Mouse (Mus musculus) activated CD4-positive, CD25-positive, alpha-beta regulatory T cell, adult 4 months (primary cell): ENCODE measurements around the gene Traf6. TPM values are rescaled to one million over a fixed set of nuclear protein-coding genes. Genes with fewer than 3 reads are reported as not detected.

Experiments used
- polyA plus RNA-seq, 2 experiments: library from polyadenylated mRNA; unstranded; fragments of 100-300 nt; shearing (Covaris generic); gene quantifications; one replicate each; pipeline ENCODE4 v1.2.1; 2017

Traf6 gene
- polyA plus RNA-seq, 2 experiments from 2014 or later, result 14.1 to 14.8 TPM

Other genes starting within 250 kb of the Traf6 start
- gene Rag2, start 53.7 kb upstream of the Traf6 start, polyA plus RNA-seq, result not detected
- not detected for gene Rag1, start 28.9 kb upstream of the Traf6 start, polyA plus RNA-seq
- 1 to 10 TPM; 2.4 to 2.5 TPM for gene B230118H07Rik, start 28.9 kb upstream of the Traf6 start, polyA plus RNA-seq
- gene Prr5l, start 204.6 kb downstream of the Traf6 start, polyA plus RNA-seq, result 1 to 10 TPM in 1 of 2 experiments, under 1 TPM in 1; 0.78 to 1.2 TPM
- 10 to 100 TPM; 20.6 to 20.8 TPM for gene Commd9, start 207.8 kb downstream of the Traf6 start, polyA plus RNA-seq